Mouse (Mus musculus) neural tube, embryonic 15.5 days (tissue): ENCODE measurements around the gene Araf. TPM values are rescaled to one million over a fixed set of nuclear protein-coding genes. Genes with fewer than 3 reads are reported as not detected.

Experiments used
- microRNA-seq: library from miRNA; unstranded; fragments of <30 nt; microRNA quantifications from one replicate; pipeline ENCODE4, GENCODE M21; 2017
- polyA plus RNA-seq: library from polyadenylated mRNA; unstranded; fragments of >200 nt; fragmentation: Nextera tagmentation; extraction: Ambion mirVana; gene quantifications from 2 replicates; pipeline ENCODE4 v1.2.1, GENCODE M21; 2015

The Araf gene
- polyA plus RNA-seq, 1 experiment from 2014 or later = 406 TPM

Small RNAs within 50 kb of the gene (microRNA-seq; reads per million reads assigned to microRNA genes)
- gene Gm24824 (not detected), gene Mir5617 (0.69 reads per million)

Other genes with a start within 250 kb of the Araf start
- 0.58 and 0.83 TPM in 2 replicates for gene Rgn, start 248.0 kb upstream of the Araf start, polyA plus RNA-seq
- 47.2 and 52.2 TPM in 2 replicates for gene Rbm10, start 180.3 kb upstream of the Araf start, polyA plus RNA-seq
- gene Ndufb11, start 180.2 kb upstream of the Araf start, polyA plus RNA-seq = 244 and 252 TPM in 2 replicates
- 314 and 341 TPM in 2 replicates for gene Uba1, start 139.5 kb upstream of the Araf start, polyA plus RNA-seq
- 154 and 167 TPM in 2 replicates for gene Cdk16, start 109.9 kb upstream of the Araf start, polyA plus RNA-seq
- gene Usp11, start 93.9 kb upstream of the Araf start, polyA plus RNA-seq = 83.8 and 84.9 TPM in 2 replicates
- 5.8 and 8.2 TPM in 2 replicates for gene Timp1, start 72.4 kb downstream of the Araf start, polyA plus RNA-seq
- gene Syn1, start 123.2 kb downstream of the Araf start, polyA plus RNA-seq = 85.6 and 96.9 TPM in 2 replicates
- 5.5 and 5.6 TPM in 2 replicates for gene Cfp, start 133.7 kb downstream of the Araf start, polyA plus RNA-seq
- gene Elk1, start 152.8 kb downstream of the Araf start, polyA plus RNA-seq = 16.5 and 16.6 TPM in 2 replicates
- gene Uxt, start 164.2 kb downstream of the Araf start, polyA plus RNA-seq = 32.0 and 33.0 TPM in 2 replicates